Mouse (Mus musculus) hindbrain, postnatal 0 days (tissue): ENCODE measurements around the gene Nlrp4c. TPM values are rescaled to one million over a fixed set of nuclear protein-coding genes. Genes with fewer than 3 reads are reported as not detected.
A peak's percentile ranks its signal among the peaks of the same experiment; 100 is the strongest.
"Not testable (repeated sequence)": the region's sequence is repeated elsewhere in the genome, so short reads cannot be mapped to it uniquely, and the experiment has no call there.

ENCODE experiments used
- ATAC-seq: fragments of 200-750 bp; cut with Nextera tagmentation; 2 replicates; pipeline ENCODE4 v1.8.0; 2017; ENCODE audit warnings: mild to moderate bottlenecking, moderate TSS enrichment, moderate library complexity
- DNase-seq: peaks from one replicate; pipeline ENCODE4 v3.0.0-alpha.2; 2015; ENCODE audit warnings: low spot score
- H3K27ac ChIP-seq: fragments of 300-500 bp; sonication (generic); 2 replicates; pipeline ENCODE4 v1.5.1; 2014; ENCODE audit warnings: mild to moderate bottlenecking
- H3K27me3 ChIP-seq: fragments of 300-500 bp; sonication (generic); 2 replicates; pipeline ENCODE4 v1.6.1; 2014; ENCODE audit warnings: low read length, mixed read lengths; ENCODE audit not compliant: insufficient read depth
- H3K36me3 ChIP-seq: fragments of 300-500 bp; sonication (generic); 2 replicates; pipeline ENCODE4 v1.6.1; 2014; ENCODE audit warnings: low read length, mixed read lengths; ENCODE audit not compliant: insufficient read depth
- H3K4me1 ChIP-seq: fragments of 300-500 bp; sonication (generic); 2 replicates; pipeline ENCODE4 v1.6.1; 2014; ENCODE audit warnings: antibody characterized with exemption, low read length, mixed read lengths; ENCODE audit not compliant: insufficient read depth
- H3K4me2 ChIP-seq: fragments of 300-500 bp; sonication (generic); 2 replicates; pipeline ENCODE4 v1.6.1; 2014; ENCODE audit warnings: low read depth, mild to moderate bottlenecking, low read length, moderate library complexity, mixed read lengths
- H3K4me3 ChIP-seq: fragments of 300-500 bp; sonication (generic); 2 replicates; pipeline ENCODE4 v1.5.1; 2014; ENCODE audit warnings: low read length
- H3K9ac ChIP-seq: fragments of 300-500 bp; sonication (generic); replicated peaks from 2 replicates; pipeline ENCODE4 v1.6.1; 2014; ENCODE audit warnings: mild to moderate bottlenecking, low read length, moderate library complexity, mixed read lengths
- H3K9me3 ChIP-seq: fragments of 300-500 bp; sonication (generic); 2 replicates; pipeline ENCODE4 v1.6.1; 2016; ENCODE audit warnings: low read length, mixed read lengths
- CTCF ChIP-seq: IDR thresholded peaks from 2 replicates; pipeline ENCODE4 v1.5.1; 2016; ENCODE audit warnings: antibody characterized with exemption, control low read depth, low read depth
- WGBS: fragments of 180-500 bp; shearing (Covaris S2); extraction: QIAGEN DNeasy Blood & Tissue Kit; methylation state at CpG from one replicate; pipeline ENCODE4 v1.1.7; 2014; 5-methylcytosine and 5-hydroxymethylcytosine counted together
- polyA plus RNA-seq: library from polyadenylated mRNA; unstranded; fragments of >200 nt; fragmentation: Nextera tagmentation; extraction: Ambion mirVana; gene quantifications from 2 replicates; pipeline ENCODE4 v1.2.1, GENCODE M21; 2015
- total RNA-seq: library from RNA; depleted of rRNA; stranded (reverse); fragments of >200 nt; gene quantifications from 2 replicates; pipeline ENCODE4 v1.2.3, GENCODE M21; 2014; rRNA removed

Gene Nlrp4c
- total RNA-seq = not detected in 2 replicates
- not detected in 2 replicates for polyA plus RNA-seq

- Histone ChIP-seq H3K4me1 (no peaks in the 10 kb centered on the region), H3K9ac (no peak within 1 kb of the TSS), H3K4me3 (no peak within 1 kb of the TSS), H3K36me3 (no peaks in the 10 kb centered on the region), H3K9me3 (no peaks in the 10 kb centered on the region; the same call in 1 of the 2 replicates), H3K27me3 (no peaks in the 10 kb centered on the region), H3K27ac (no peak within 1 kb of the TSS), H3K4me2 (no peak within 1 kb of the TSS)
- TF ChIP-seq CTCF = no peak
- ATAC-seq (no peak), DNase-seq (no peak)
- 90% methylated on average over 11 of the region's 11 CpGs for WGBS
Measured at GRCm38 (mm10) chr7:6044861-6045260, at the start of gene Nlrp4c. Gene Nlrp4c, plus strand, starts transcription at chr7:6045161.

GRCm38 (mm10) chr7:6010910-6011309 lies 34.1 kb upstream of the Nlrp4c start, which contains the start of gene Vmn1r65:
Gene Vmn1r65, minus strand, starts transcription at chr7:6011010.
- Histone ChIP-seq H3K4me2 (no peak within 1 kb of the TSS), H3K9ac (no peak within 1 kb of the TSS), H3K9me3 (peaks cover 7% of the 10 kb centered on the region; the same call in 1 of the 2 replicates), H3K27ac (no peak within 1 kb of the TSS), H3K4me1 (no peaks in the 10 kb centered on the region), H3K27me3 (no peaks in the 10 kb centered on the region), H3K36me3 (no peaks in the 10 kb centered on the region), H3K4me3 (no peak within 1 kb of the TSS)
- no peak for TF ChIP-seq CTCF
- ATAC-seq = no peak
- 93% methylated on average over 1 of the region's 1 CpGs for WGBS
- no peak for DNase-seq

GRCm38 (mm10) chr7:6119501-6119900 lies 74.5 kb downstream of the Nlrp4c start:
- 79% methylated on average over 3 of the region's 3 CpGs for WGBS
- H3K9ac ChIP-seq = no peak overlapping the region
- no peak overlapping the region for H3K4me3 ChIP-seq
- no peak for TF ChIP-seq CTCF
- no peaks in the 10 kb centered on the region for H3K27me3 ChIP-seq
- no peak for ATAC-seq
- no peaks in the 10 kb centered on the region for H3K9me3 ChIP-seq
- DNase-seq = no peak
- no peak overlapping the region for H3K27ac ChIP-seq
- H3K36me3 ChIP-seq = no peaks in the 10 kb centered on the region
- no peak overlapping the region for H3K4me2 ChIP-seq
- no peaks in the 10 kb centered on the region for H3K4me1 ChIP-seq

- H3K27me3 ChIP-seq, H3K9ac ChIP-seq, DNase-seq, H3K4me2 ChIP-seq, H3K27ac ChIP-seq, H3K4me3 ChIP-seq, ATAC-seq, H3K4me1 ChIP-seq, H3K9me3 ChIP-seq, H3K36me3 ChIP-seq: not testable (repeated sequence)
- WGBS = 83% methylated on average over 2 of the region's 2 CpGs
Measured at GRCm38 (mm10) chr7:6120104-6120503, 75.1 kb downstream of the Nlrp4c start.

GRCm38 (mm10) chr7:6121128-6121527 lies 76.2 kb downstream of the Nlrp4c start:
- H3K4me2 ChIP-seq, H3K9me3 ChIP-seq, H3K27me3 ChIP-seq, H3K36me3 ChIP-seq, ATAC-seq, H3K27ac ChIP-seq, DNase-seq, H3K9ac ChIP-seq, H3K4me3 ChIP-seq, H3K4me1 ChIP-seq: not testable (repeated sequence)
- WGBS = 75% methylated on average over 1 of the region's 1 CpGs

GRCm38 (mm10) chr7:6126690-6127448 lies 81.9 kb downstream of the Nlrp4c start:
- Histone ChIP-seq H3K36me3 (no peaks in the 10 kb centered on the region), H3K9ac (no peak overlapping the region), H3K9me3 (no peaks in the 10 kb centered on the region), H3K4me1 (no peaks in the 10 kb centered on the region), H3K27ac (peak overlapping the region; percentile 62), H3K4me3 (no peak overlapping the region), H3K4me2 (no peak overlapping the region), H3K27me3 (no peaks in the 10 kb centered on the region)
- TF ChIP-seq CTCF = peak; percentile 97
- ATAC-seq = peak; percentile 79
- 35% methylated on average over 7 of the region's 7 CpGs for WGBS
- DNase-seq = peak; percentile 91

GRCm38 (mm10) chr7:6130346-6130745 lies 85.4 kb downstream of the Nlrp4c start:
- 52% methylated on average over 4 of the region's 4 CpGs for WGBS
- no peak overlapping the region for H3K4me2 ChIP-seq
- DNase-seq (no peak), ATAC-seq (no peak)
- H3K9me3 ChIP-seq = peaks cover 11% of the 10 kb centered on the region
- no peak overlapping the region for H3K4me3 ChIP-seq
- peaks cover 17% of the 10 kb centered on the region for H3K36me3 ChIP-seq
- no peaks in the 10 kb centered on the region for H3K27me3 ChIP-seq
- H3K4me1 ChIP-seq = no peaks in the 10 kb centered on the region
- TF ChIP-seq CTCF = no peak
- no peak overlapping the region for H3K27ac ChIP-seq
- H3K9ac ChIP-seq = no peak overlapping the region
